Mouse (Mus musculus): Measurements from ENCODE around the gene Gm9573.

GRCm38 (mm10) chr17:35665957-35666515 is 39.6 kb upstream of the Gm9573 start:
- TF ChIP-seq GATA1 (IDR thresholded peaks at IDR 0.05; ENCODE audit: borderline replicate concordance, low read length): no peak
- TF ChIP-seq FLI1 (IDR thresholded peaks at IDR 0.05; ENCODE audit: low read length): no peak

Data from megakaryocyte, embryonic 14.5 days (primary cell).